Mouse (Mus musculus): ENCODE measurements around the gene Dcaf12. TPM values are rescaled to one million over a fixed set of nuclear protein-coding genes. Genes with fewer than 3 reads are reported as not detected.

Gene Dcaf12
- polyA plus RNA-seq, 1 experiment from 2014 or later: 47.0 TPM

Other genes starting within 250 kb of the Dcaf12 start
- 2.2 and 2.6 TPM in 2 replicates for gene Aqp3, start 216.7 kb downstream of the Dcaf12 start, polyA plus RNA-seq (2016; fragmentation: Nextera tagmentation; extraction: Ambion mirVana)
- 21.6 and 22.0 TPM in 2 replicates for gene Nol6, start 190.4 kb downstream of the Dcaf12 start, polyA plus RNA-seq (2016; fragmentation: Nextera tagmentation; extraction: Ambion mirVana)
- 77.4 and 87.7 TPM in 2 replicates for gene Ube2r2, start 179.1 kb downstream of the Dcaf12 start, polyA plus RNA-seq (2016; fragmentation: Nextera tagmentation; extraction: Ambion mirVana)
- gene Ubap2, start 39.7 kb downstream of the Dcaf12 start, polyA plus RNA-seq (2016; fragmentation: Nextera tagmentation; extraction: Ambion mirVana): 67.8 and 80.3 TPM in 2 replicates
- 53.3 and 55.9 TPM in 2 replicates for gene Ubap1, start 34.1 kb upstream of the Dcaf12 start, polyA plus RNA-seq (2016; fragmentation: Nextera tagmentation; extraction: Ambion mirVana)
- 6.1 and 6.8 TPM in 2 replicates for gene Kif24, start 150.0 kb upstream of the Dcaf12 start, polyA plus RNA-seq (2016; fragmentation: Nextera tagmentation; extraction: Ambion mirVana)
- gene Nudt2, start 150.3 kb upstream of the Dcaf12 start, polyA plus RNA-seq (2016; fragmentation: Nextera tagmentation; extraction: Ambion mirVana): 39.9 and 40.5 TPM in 2 replicates
- gene AI464131, start 188.2 kb upstream of the Dcaf12 start, polyA plus RNA-seq (2016; fragmentation: Nextera tagmentation; extraction: Ambion mirVana): 2.6 and 2.9 TPM in 2 replicates
- not detected in 2 replicates for gene 1110017D15Rik, start 202.4 kb upstream of the Dcaf12 start, polyA plus RNA-seq (2016; fragmentation: Nextera tagmentation; extraction: Ambion mirVana)